Mouse (Mus musculus) kidney, embryonic 14.5 days (tissue): ENCODE results near the gene Prpf8. TPM values are rescaled to one million over a fixed set of nuclear protein-coding genes. Genes with fewer than 3 reads are reported as not detected.

Experiments used
- ATAC-seq: fragments of 200-750 bp; cut with Nextera tagmentation; 2 replicates; pipeline ENCODE4 v1.8.0; 2017; ENCODE audit warnings: moderate number of reproducible peaks, mild to moderate bottlenecking, moderate TSS enrichment, moderate library complexity; ENCODE audit not compliant: low FRiP score, low TSS enrichment
- H3K27ac ChIP-seq: fragments of 300-500 bp; sonication (generic); 2 replicates; pipeline ENCODE4 v1.5.1; 2014; ENCODE audit warnings: low read depth, mild to moderate bottlenecking, low read length, moderate library complexity, mixed read lengths
- H3K27me3 ChIP-seq: fragments of 300-500 bp; sonication (generic); 2 replicates; pipeline ENCODE4 v1.6.1; 2014; ENCODE audit warnings: mild to moderate bottlenecking, low read length; ENCODE audit not compliant: control insufficient read depth, insufficient read depth
- H3K36me3 ChIP-seq: fragments of 300-500 bp; sonication (generic); 2 replicates; pipeline ENCODE4 v1.6.1; 2014; ENCODE audit warnings: low read length, mixed read lengths; ENCODE audit not compliant: control insufficient read depth, insufficient read depth
- H3K4me1 ChIP-seq: fragments of 300-500 bp; sonication (generic); 2 replicates; pipeline ENCODE4 v1.6.1; 2014; ENCODE audit warnings: low read length, mixed read lengths; ENCODE audit not compliant: control insufficient read depth, insufficient read depth
- H3K4me2 ChIP-seq: fragments of 300-500 bp; sonication (generic); replicated peaks from 2 replicates; pipeline ENCODE4 v1.6.1; 2014; ENCODE audit warnings: low read depth, mild to moderate bottlenecking, low read length
- H3K4me3 ChIP-seq: fragments of 300-500 bp; sonication (generic); 2 replicates; pipeline ENCODE4 v1.5.1; 2014; ENCODE audit warnings: mild to moderate bottlenecking, low read length
- H3K9ac ChIP-seq: fragments of 300-500 bp; sonication (generic); 2 replicates; pipeline ENCODE4 v1.6.1; 2014; ENCODE audit warnings: low read depth, mild to moderate bottlenecking, low read length, moderate library complexity
- H3K9me3 ChIP-seq: fragments of 300-500 bp; sonication (generic); 2 replicates; pipeline ENCODE4 v1.6.1; 2016; ENCODE audit warnings: low read length; ENCODE audit not compliant: control insufficient read depth
- WGBS: fragments of 180-500 bp; shearing (Covaris S2); extraction: QIAGEN DNeasy Blood & Tissue Kit; methylation state at CpG from one replicate; pipeline ENCODE4 v1.1.7; 2014; 5-methylcytosine and 5-hydroxymethylcytosine counted together
- polyA plus RNA-seq: library from polyadenylated mRNA; unstranded; fragments of >200 nt; fragmentation: Nextera tagmentation; extraction: Ambion mirVana; gene quantifications from 2 replicates; pipeline ENCODE4 v1.2.1, GENCODE M21; 2014

The Prpf8 gene
- polyA plus RNA-seq, 1 experiment from 2014 or later: 103 TPM

DNA sequence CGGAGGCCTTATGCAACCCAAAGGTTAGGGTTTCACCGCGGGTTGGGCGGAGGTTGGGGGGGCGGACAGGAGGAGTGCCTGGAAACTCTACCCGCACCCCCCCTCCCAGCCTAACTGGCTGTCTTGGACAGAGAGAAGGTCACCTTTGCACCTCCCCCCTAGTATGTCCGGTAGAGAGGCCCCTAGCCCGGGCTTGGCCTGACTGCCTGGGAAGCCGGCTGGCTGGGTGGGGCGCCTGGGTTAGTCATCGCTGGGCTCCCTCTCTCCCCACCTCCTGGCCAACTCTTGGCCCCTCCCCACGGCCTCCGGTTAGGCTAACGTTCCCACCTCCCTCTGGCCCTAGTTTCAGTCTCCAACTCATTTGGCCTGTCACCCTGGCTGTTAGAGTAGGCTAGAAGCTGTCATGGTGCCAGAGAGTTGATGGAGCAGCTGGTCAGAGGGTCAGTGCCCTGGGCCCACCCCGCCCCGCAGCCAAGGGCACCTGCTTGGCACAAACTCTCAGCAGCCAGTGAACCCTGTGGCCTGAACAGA is 24.3 kb upstream of the Prpf8 start:
- 4% methylated on average over 14 of the region's 16 CpGs for WGBS
- Histone ChIP-seq H3K4me2 (peak overlapping the region; percentile 97), H3K9ac (peak overlapping the region; percentile 61), H3K4me3 (peak overlapping the region; percentile 69), H3K4me1 (peaks cover 24% of the 10 kb centered on the region), H3K9me3 (peaks cover 3% of the 10 kb centered on the region; the same call in 1 of the 2 replicates), H3K27ac (peak overlapping the region; percentile 67), H3K36me3 (peaks cover 10% of the 10 kb centered on the region; the same call in 1 of the 2 replicates), H3K27me3 (no peaks in the 10 kb centered on the region)
- peak; percentile 8; the same call in 1 of the 2 replicates for ATAC-seq

DNA sequence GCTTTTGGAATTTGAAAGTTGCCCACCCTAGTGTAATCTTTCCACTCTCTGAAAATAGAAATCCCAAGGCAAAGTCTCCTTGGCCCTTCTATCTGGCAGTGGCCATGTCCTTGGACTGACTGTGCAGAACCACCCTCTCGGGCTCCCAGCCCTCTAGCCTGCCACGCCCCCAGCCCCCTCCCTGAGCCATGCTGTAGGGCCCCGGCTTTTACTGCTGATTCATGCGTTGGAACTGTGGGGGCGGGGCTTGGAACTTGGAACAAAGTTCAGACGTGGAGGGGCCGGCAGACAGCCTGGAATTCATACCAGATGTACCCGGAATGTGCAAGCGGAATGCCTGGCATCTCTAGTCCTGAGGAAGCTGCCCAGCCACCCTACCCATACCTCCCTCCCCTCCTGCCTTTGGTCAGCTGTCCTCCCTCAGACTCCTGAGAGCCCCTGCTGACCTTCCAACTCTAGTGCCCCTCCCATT is 23.7 kb upstream of the Prpf8 start:
- H3K27ac ChIP-seq: peak overlapping the region; percentile 67
- 3% methylated on average over 9 of the region's 9 CpGs for WGBS
- no peaks in the 10 kb centered on the region for H3K27me3 ChIP-seq
- peak overlapping the region; percentile 69 for H3K4me3 ChIP-seq
- ATAC-seq: peak; percentile 37; the same call in 1 of the 2 replicates
- H3K36me3 ChIP-seq: peaks cover 10% of the 10 kb centered on the region; the same call in 1 of the 2 replicates
- peaks cover 27% of the 10 kb centered on the region for H3K4me1 ChIP-seq
- H3K9me3 ChIP-seq: peaks cover 3% of the 10 kb centered on the region; the same call in 1 of the 2 replicates
- H3K4me2 ChIP-seq: peak overlapping the region; percentile 97
- H3K9ac ChIP-seq: peak overlapping the region; percentile 61; the same call in 1 of the 2 replicates

- Histone ChIP-seq H3K4me2 (peak overlapping the region; percentile 97), H3K4me1 (peaks cover 27% of the 10 kb centered on the region), H3K4me3 (no peak overlapping the region; the same call in 1 of the 2 replicates), H3K9ac (no peak overlapping the region; the same call in 1 of the 2 replicates), H3K27me3 (no peaks in the 10 kb centered on the region), H3K27ac (peak overlapping the region; percentile 67; the same call in 1 of the 2 replicates), H3K9me3 (peaks cover 3% of the 10 kb centered on the region; the same call in 1 of the 2 replicates), H3K36me3 (peaks cover 10% of the 10 kb centered on the region; the same call in 1 of the 2 replicates)
- ATAC-seq: no peak
- WGBS: 36% methylated on average over 4 of the region's 4 CpGs
Measured at GRCm38 (mm10) chr11:75463624-75464023, 23.0 kb upstream of the Prpf8 start.

GRCm38 (mm10) chr11:75464417-75464816 is 22.2 kb upstream of the Prpf8 start:
- no peak overlapping the region for H3K4me3 ChIP-seq
- H3K27me3 ChIP-seq: no peaks in the 10 kb centered on the region
- peaks cover 3% of the 10 kb centered on the region; the same call in 1 of the 2 replicates for H3K9me3 ChIP-seq
- ATAC-seq: no peak
- no peak overlapping the region for H3K27ac ChIP-seq
- 90% methylated on average over 6 of the region's 6 CpGs for WGBS
- peaks cover 10% of the 10 kb centered on the region; the same call in 1 of the 2 replicates for H3K36me3 ChIP-seq
- H3K4me2 ChIP-seq: no peak overlapping the region
- H3K9ac ChIP-seq: no peak overlapping the region
- peaks cover 27% of the 10 kb centered on the region for H3K4me1 ChIP-seq

DNA sequence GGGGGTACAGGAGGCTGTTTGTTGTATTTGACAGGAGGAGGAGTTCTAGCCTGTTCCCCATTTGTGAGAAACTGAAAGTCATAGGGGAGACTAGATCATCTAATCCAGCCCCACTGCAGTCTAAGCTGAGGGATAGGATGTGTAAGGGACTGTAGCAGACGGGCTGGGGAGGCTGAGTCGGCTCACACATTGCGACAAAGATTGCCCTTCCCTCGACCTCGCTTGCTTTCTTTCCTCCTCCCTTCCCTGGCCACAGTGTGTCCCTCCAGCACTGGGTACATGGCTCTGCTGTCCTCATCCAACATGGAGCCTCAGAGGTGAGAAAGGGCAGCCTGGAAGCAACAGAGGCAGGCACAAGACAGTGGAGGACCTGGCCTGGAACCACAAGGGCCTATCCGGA is 21.6 kb upstream of the Prpf8 start:
- Histone ChIP-seq H3K9me3 (peaks cover 3% of the 10 kb centered on the region; the same call in 1 of the 2 replicates), H3K27me3 (no peaks in the 10 kb centered on the region), H3K27ac (no peak overlapping the region), H3K4me3 (no peak overlapping the region), H3K36me3 (peaks cover 10% of the 10 kb centered on the region; the same call in 1 of the 2 replicates), H3K4me1 (peaks cover 22% of the 10 kb centered on the region), H3K9ac (no peak overlapping the region), H3K4me2 (no peak overlapping the region)
- no peak for ATAC-seq
- WGBS: 82% methylated on average over 6 of the region's 6 CpGs

- no peak overlapping the region for H3K4me2 ChIP-seq
- H3K9ac ChIP-seq: no peak overlapping the region
- no peak overlapping the region for H3K27ac ChIP-seq
- peaks cover 22% of the 10 kb centered on the region for H3K4me1 ChIP-seq
- ATAC-seq: no peak
- WGBS: 98% methylated on average over 4 of the region's 4 CpGs
- no peak overlapping the region for H3K4me3 ChIP-seq
- H3K9me3 ChIP-seq: peaks cover 3% of the 10 kb centered on the region; the same call in 1 of the 2 replicates
- peaks cover 10% of the 10 kb centered on the region; the same call in 1 of the 2 replicates for H3K36me3 ChIP-seq
- no peaks in the 10 kb centered on the region for H3K27me3 ChIP-seq
Measured at GRCm38 (mm10) chr11:75466731-75467505, 19.7 kb upstream of the Prpf8 start.

DNA sequence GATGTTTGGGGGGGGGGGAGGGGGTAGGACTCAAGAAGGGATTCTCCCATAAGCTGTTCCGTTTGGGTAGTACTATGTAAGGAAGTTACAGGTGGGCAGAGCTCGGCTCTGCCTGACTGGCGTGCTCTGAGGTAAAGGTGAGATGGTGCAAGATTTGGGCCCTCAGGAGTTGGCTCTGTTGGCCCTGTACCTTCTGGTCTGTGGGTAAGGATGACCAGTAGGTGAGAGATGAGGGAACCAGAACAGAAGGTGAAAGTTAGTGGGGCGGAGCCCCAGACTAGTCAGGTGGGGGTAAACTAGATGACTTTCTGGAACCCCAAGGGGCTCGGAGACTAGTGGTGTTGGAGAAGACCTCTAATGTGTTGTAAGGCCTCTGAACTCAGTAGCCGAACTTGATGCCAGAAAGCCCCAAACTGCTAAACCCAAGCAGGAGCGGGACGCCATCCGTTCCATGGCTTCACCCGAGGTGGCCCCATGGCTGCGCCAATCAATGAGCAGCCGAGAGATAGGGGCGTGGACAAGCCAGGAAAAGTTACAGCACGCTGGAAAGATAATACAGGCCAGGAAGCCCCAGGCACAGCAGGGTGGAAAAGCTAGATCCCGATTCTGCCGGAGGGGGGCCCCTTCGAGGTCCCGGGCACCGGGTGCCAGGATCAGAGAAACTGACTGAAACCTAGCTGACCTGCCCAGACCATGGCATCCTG is 19.0 kb upstream of the Prpf8 start:
- 18% methylated on average over 19 of the region's 19 CpGs for WGBS
- peak overlapping the region; percentile 76 for H3K4me2 ChIP-seq
- peaks cover 16% of the 10 kb centered on the region for H3K4me1 ChIP-seq
- H3K27ac ChIP-seq: no peak overlapping the region
- peak; percentile 85 for ATAC-seq
- no peaks in the 10 kb centered on the region for H3K27me3 ChIP-seq
- peak overlapping the region; percentile 61 for H3K9ac ChIP-seq
- peaks cover 3% of the 10 kb centered on the region; the same call in 1 of the 2 replicates for H3K9me3 ChIP-seq
- peaks cover 10% of the 10 kb centered on the region; the same call in 1 of the 2 replicates for H3K36me3 ChIP-seq
- peak overlapping the region; percentile 44 for H3K4me3 ChIP-seq

- Histone ChIP-seq H3K9ac (peak overlapping the region; percentile 61), H3K4me1 (peaks cover 8% of the 10 kb centered on the region; the same call in 1 of the 2 replicates), H3K27me3 (no peaks in the 10 kb centered on the region), H3K9me3 (peaks cover 3% of the 10 kb centered on the region; the same call in 1 of the 2 replicates), H3K27ac (no peak overlapping the region), H3K4me3 (peak overlapping the region; percentile 44), H3K36me3 (peaks cover 10% of the 10 kb centered on the region; the same call in 1 of the 2 replicates), H3K4me2 (peak overlapping the region; percentile 76)
- ATAC-seq: no peak
- WGBS: 62% methylated on average over 7 of the region's 7 CpGs
Measured at GRCm38 (mm10) chr11:75468410-75468809, 18.2 kb upstream of the Prpf8 start.
